Mouse (Mus musculus): Measurements from ENCODE around the gene Cldn24. TPM values are rescaled to one million over a fixed set of nuclear protein-coding genes. Genes with fewer than 3 reads are reported as not detected.

Cldn24 gene
- not detected for polyA plus RNA-seq (2014; fragmentation: Illumina TruSeq; extraction: RNeasy Lipid Tissue Mini Kit (QIAGEN cat#74804); ENCODE audit: low read depth, low replicate concordance)

GRCm38 (mm10) chr8:47821843-47822242 is at the start of gene Cldn24:
Gene Cldn24 (plus strand): TSS chr8:47822143.

GRCm38 (mm10) chr8:47824182-47824581 is 2.2 kb downstream of the Cldn24 start, which contains the start of gene Cldn22:
Gene Cldn22 (plus strand): TSS chr8:47824482.

Other genes with a start within 250 kb of the Cldn24 start
- gene Ing2, start 146.6 kb upstream of the Cldn24 start, polyA plus RNA-seq (2014; fragmentation: Illumina TruSeq; extraction: RNeasy Lipid Tissue Mini Kit (QIAGEN cat#74804); ENCODE audit: low read depth, low replicate concordance): 25.9 TPM
- gene Cdkn2aip, start 108.2 kb upstream of the Cldn24 start, polyA plus RNA-seq (2014; fragmentation: Illumina TruSeq; extraction: RNeasy Lipid Tissue Mini Kit (QIAGEN cat#74804); ENCODE audit: low read depth, low replicate concordance): 81.8 TPM
- gene Cldn22, start 2.3 kb downstream of the Cldn24 start, polyA plus RNA-seq (2014; fragmentation: Illumina TruSeq; extraction: RNeasy Lipid Tissue Mini Kit (QIAGEN cat#74804); ENCODE audit: low read depth, low replicate concordance): not detected
- 31.2 TPM for gene Wwc2, start 168.8 kb downstream of the Cldn24 start, polyA plus RNA-seq (2014; fragmentation: Illumina TruSeq; extraction: RNeasy Lipid Tissue Mini Kit (QIAGEN cat#74804); ENCODE audit: low read depth, low replicate concordance)

All from testis, adult 10 weeks (tissue).